Mouse (Mus musculus): ENCODE data around the gene Ahdc1.

DNA sequence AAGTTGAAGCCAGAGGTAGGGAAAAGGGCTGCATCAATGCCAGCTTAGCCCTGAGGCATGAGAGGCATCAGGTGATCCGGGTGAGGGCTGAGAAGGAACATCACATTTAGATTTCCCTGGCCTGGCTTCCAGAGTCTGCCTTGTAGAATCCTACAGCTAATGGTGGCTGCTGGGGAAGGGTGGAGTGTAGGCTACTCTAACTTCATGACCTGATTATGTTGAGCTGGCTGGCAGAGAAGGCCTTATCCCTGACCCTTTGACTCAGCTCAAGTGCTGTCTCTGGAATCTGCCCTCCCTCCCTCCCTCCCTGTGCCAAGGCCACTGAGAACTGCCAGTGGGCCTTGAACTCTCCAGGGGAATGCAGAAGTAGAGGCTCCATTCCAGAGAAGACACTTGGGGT is 24.4 kb downstream of the Ahdc1 start:
- no peak for TF ChIP-seq POLR2A (IDR thresholded peaks at IDR 0.05; ENCODE audit: insufficient read length, low read depth)
- no peak for TF ChIP-seq MYOD1 (IDR thresholded peaks at IDR 0.05; ENCODE audit: control insufficient read depth in 1 of 3, insufficient read length in 2 of 3, low read depth in 2 of 3)
- TF ChIP-seq USF1 (IDR thresholded peaks at IDR 0.05; ENCODE audit: low read depth) = no peak
- no peak for TF ChIP-seq POLR2AphosphoS2 (IDR thresholded peaks at IDR 0.05; ENCODE audit: insufficient read length, low read depth)
- TF ChIP-seq MAX (IDR thresholded peaks at IDR 0.05; ENCODE audit: low read depth) = no peak
- no peak for TF ChIP-seq E2F4 (IDR thresholded peaks at IDR 0.05; ENCODE audit: insufficient read depth)
- no peak for TF ChIP-seq MYOG (IDR thresholded peaks at IDR 0.05; ENCODE audit: control insufficient read depth in 1 of 3, insufficient read depth in 1 of 3, insufficient read length in 2 of 3, low read depth in 2 of 3)
- no peak for TF ChIP-seq REST (IDR thresholded peaks at IDR 0.05; ENCODE audit: insufficient read depth, insufficient read length)
- TF ChIP-seq TCF3 (IDR thresholded peaks at IDR 0.05; ENCODE audit: insufficient read length, low read depth) = no peak

Measured in myocyte (in vitro differentiated cells).